Mouse (Mus musculus) hindbrain, embryonic 10.5 days (tissue): Measurements from ENCODE around the gene Dcaf10. TPM values are rescaled to one million over a fixed set of nuclear protein-coding genes. Genes with fewer than 3 reads are reported as not detected.
"Not testable (repeated sequence)": the region's sequence is repeated elsewhere in the genome, so short reads cannot be mapped to it uniquely, and the experiment has no call there.

ENCODE experiments used
- DNase-seq: peaks from one replicate; pipeline ENCODE4 v3.0.0-alpha.2; 2017; ENCODE audit warnings: low spot score
- H3K27ac ChIP-seq: fragments of 300-500 bp; sonication (generic); 2 replicates; pipeline ENCODE4 v1.5.1; 2016; ENCODE audit warnings: mild to moderate bottlenecking, moderate library complexity
- H3K27me3 ChIP-seq: fragments of 300-500 bp; sonication (generic); 2 replicates; pipeline ENCODE4 v1.6.1; 2016; ENCODE audit warnings: mild to moderate bottlenecking; ENCODE audit not compliant: poor library complexity, insufficient read depth, severe bottlenecking
- H3K36me3 ChIP-seq: fragments of 300-500 bp; sonication (generic); 2 replicates; pipeline ENCODE4 v1.6.1; 2016; ENCODE audit warnings: mild to moderate bottlenecking, moderate library complexity
- H3K4me1 ChIP-seq: fragments of 300-500 bp; sonication (generic); replicated peaks from 2 replicates; pipeline ENCODE4 v1.6.1; 2016; ENCODE audit warnings: mild to moderate bottlenecking
- H3K4me3 ChIP-seq: fragments of 300-500 bp; sonication (generic); 2 replicates; pipeline ENCODE4 v1.5.1; 2016; ENCODE audit warnings: mild to moderate bottlenecking, moderate library complexity
- H3K9me3 ChIP-seq: fragments of 300-500 bp; sonication (generic); 2 replicates; pipeline ENCODE4 v1.6.1; 2016; ENCODE audit warnings: mild to moderate bottlenecking, moderate library complexity
- WGBS: fragments of 180-500 bp; shearing (Covaris S2); methylation state at CpG from one replicate; pipeline ENCODE4 v1.1.7; 2016; 5-methylcytosine and 5-hydroxymethylcytosine counted together
- polyA plus RNA-seq: library from polyadenylated mRNA; unstranded; fragments of >200 nt; fragmentation: Nextera tagmentation; extraction: Ambion mirVana; gene quantifications from 2 replicates; pipeline ENCODE4 v1.2.1, GENCODE M21; 2016

Gene Dcaf10
- polyA plus RNA-seq, 1 experiment from 2014 or later, result 10.4 TPM

- Histone ChIP-seq H3K36me3 (peaks cover 71% of the 10 kb centered on the region), H3K27me3 (no peaks in the 10 kb centered on the region), H3K27ac (no peak overlapping the region), H3K4me1 (no peaks in the 10 kb centered on the region), H3K9me3 (no peaks in the 10 kb centered on the region), H3K4me3 (no peak overlapping the region)
- WGBS, result 85% methylated on average over 3 of the region's 3 CpGs
- no peak for DNase-seq
These were observed 29.4 kb downstream of the Dcaf10 start for GRCm38 (mm10) chr4:45371261-45371660.

- no peak for DNase-seq
- no peak overlapping the region for H3K27ac ChIP-seq
- H3K27me3 ChIP-seq, result no peaks in the 10 kb centered on the region
- no peaks in the 10 kb centered on the region for H3K4me1 ChIP-seq
- H3K9me3 ChIP-seq, result no peaks in the 10 kb centered on the region
- H3K36me3 ChIP-seq, result peaks cover 75% of the 10 kb centered on the region
- H3K4me3 ChIP-seq, result no peak overlapping the region
- WGBS, result 91% methylated on average over 5 of the region's 5 CpGs
These were observed 33.0 kb downstream of the Dcaf10 start for GRCm38 (mm10) chr4:45374879-45375278.

DNA sequence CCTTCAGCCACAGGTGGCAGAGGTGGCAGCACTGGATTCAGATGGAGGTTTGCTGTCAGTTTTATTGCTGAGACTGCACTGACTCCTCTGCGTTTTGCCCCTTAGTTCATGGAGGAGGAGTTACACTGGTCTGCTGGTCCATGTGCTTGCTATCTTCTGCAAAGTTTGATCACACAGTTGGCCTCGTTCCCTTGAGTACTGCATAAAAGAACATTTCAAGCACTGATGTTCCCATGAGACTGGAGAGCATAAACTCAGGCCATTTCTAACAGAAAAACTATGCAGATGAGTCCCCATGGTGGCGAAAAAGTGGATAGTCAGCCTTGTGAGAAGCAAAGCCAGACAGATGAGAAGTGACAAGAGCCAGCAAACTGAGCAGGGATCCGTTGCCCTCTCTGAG, 34.7 kb downstream of the Dcaf10 start:
- Histone ChIP-seq H3K27me3 (no peaks in the 10 kb centered on the region), H3K4me3 (no peak overlapping the region), H3K4me1 (no peaks in the 10 kb centered on the region), H3K36me3 (peaks cover 58% of the 10 kb centered on the region), H3K9me3 (no peaks in the 10 kb centered on the region), H3K27ac (no peak overlapping the region)
- DNase-seq, result no peak
- 89% methylated on average over 4 of the region's 4 CpGs for WGBS

- not testable (repeated sequence) for H3K4me3 ChIP-seq, H3K9me3 ChIP-seq, H3K27me3 ChIP-seq, H3K4me1 ChIP-seq, H3K27ac ChIP-seq, DNase-seq
- 92% methylated on average over 10 of the region's 10 CpGs for WGBS
- peaks cover 16% of the 10 kb centered on the region for H3K36me3 ChIP-seq
These were observed 39.1 kb downstream of the Dcaf10 start for GRCm38 (mm10) chr4:45380903-45381580.

GRCm38 (mm10) chr4:45382133-45382532, 40.2 kb downstream of the Dcaf10 start:
- not testable (repeated sequence) for H3K27ac ChIP-seq, H3K9me3 ChIP-seq, H3K4me1 ChIP-seq, H3K27me3 ChIP-seq, H3K4me3 ChIP-seq, DNase-seq, H3K36me3 ChIP-seq
- 80% methylated on average over 2 of the region's 2 CpGs for WGBS

- H3K27ac ChIP-seq, H3K4me1 ChIP-seq, H3K4me3 ChIP-seq, H3K9me3 ChIP-seq, DNase-seq, H3K27me3 ChIP-seq, H3K36me3 ChIP-seq: not testable (repeated sequence)
- 92% methylated on average over 5 of the region's 5 CpGs for WGBS
These were observed 45.4 kb downstream of the Dcaf10 start for GRCm38 (mm10) chr4:45387296-45387695.

- Histone ChIP-seq H3K27ac (no peak overlapping the region), H3K4me3 (no peak overlapping the region), H3K36me3 (peaks cover 21% of the 10 kb centered on the region), H3K4me1 (no peaks in the 10 kb centered on the region), H3K27me3 (no peaks in the 10 kb centered on the region), H3K9me3 (no peaks in the 10 kb centered on the region)
- no peak for DNase-seq
- 77% methylated on average over 4 of the region's 4 CpGs for whole genome bisulfite sequencing
These were observed 50.2 kb downstream of the Dcaf10 start for GRCm38 (mm10) chr4:45392099-45392498.

- H3K27me3 ChIP-seq, result no peaks in the 10 kb centered on the region
- no peaks in the 10 kb centered on the region for H3K9me3 ChIP-seq
- DNase-seq, result no peak
- H3K27ac ChIP-seq, result no peak overlapping the region
- no peak overlapping the region for H3K4me3 ChIP-seq
- no peaks in the 10 kb centered on the region for H3K4me1 ChIP-seq
- H3K36me3 ChIP-seq, result peaks cover 26% of the 10 kb centered on the region
- 80% methylated on average over 11 of the region's 11 CpGs for WGBS
These were observed 50.7 kb downstream of the Dcaf10 start for GRCm38 (mm10) chr4:45392572-45392971.

- WGBS, result 89% methylated on average over 8 of the region's 8 CpGs
These were observed 51.1 kb downstream of the Dcaf10 start for GRCm38 (mm10) chr4:45392994-45393393.

DNA sequence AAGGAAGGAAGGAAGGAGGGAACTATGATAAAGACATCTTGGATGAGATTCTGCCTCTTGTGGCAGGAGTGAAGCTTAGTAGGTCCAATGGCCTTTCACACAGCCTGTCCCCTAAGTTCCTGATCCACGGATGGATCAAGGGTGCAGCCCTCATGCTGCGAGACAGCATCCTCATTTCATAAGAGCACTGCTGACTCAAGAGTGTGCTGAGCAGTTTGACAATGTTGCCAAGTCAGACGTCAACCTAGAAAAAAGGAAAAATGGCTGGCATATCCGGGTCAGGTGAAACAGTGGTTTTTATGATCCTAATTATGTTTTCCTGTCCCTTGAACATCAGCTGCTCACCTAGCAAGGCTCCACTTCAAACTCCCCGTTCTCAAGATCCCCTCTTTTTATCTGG, 51.8 kb downstream of the Dcaf10 start:
- no peak for DNase-seq
- H3K4me1 ChIP-seq, result no peaks in the 10 kb centered on the region
- H3K27me3 ChIP-seq, result no peaks in the 10 kb centered on the region
- no peaks in the 10 kb centered on the region for H3K9me3 ChIP-seq
- H3K36me3 ChIP-seq, result peaks cover 37% of the 10 kb centered on the region
- H3K4me3 ChIP-seq, result no peak overlapping the region
- 86% methylated on average over 5 of the region's 5 CpGs for WGBS
- no peak overlapping the region for H3K27ac ChIP-seq

More at GRCm38 (mm10) chr4:45392994-45393393, 51.1 kb downstream of the Dcaf10 start:
- Histone ChIP-seq H3K27me3 (no peaks in the 10 kb centered on the region), H3K4me1 (no peaks in the 10 kb centered on the region), H3K36me3 (peaks cover 30% of the 10 kb centered on the region), H3K27ac (no peak overlapping the region), H3K9me3 (no peaks in the 10 kb centered on the region), H3K4me3 (no peak overlapping the region)
- no peak for DNase-seq

DNA sequence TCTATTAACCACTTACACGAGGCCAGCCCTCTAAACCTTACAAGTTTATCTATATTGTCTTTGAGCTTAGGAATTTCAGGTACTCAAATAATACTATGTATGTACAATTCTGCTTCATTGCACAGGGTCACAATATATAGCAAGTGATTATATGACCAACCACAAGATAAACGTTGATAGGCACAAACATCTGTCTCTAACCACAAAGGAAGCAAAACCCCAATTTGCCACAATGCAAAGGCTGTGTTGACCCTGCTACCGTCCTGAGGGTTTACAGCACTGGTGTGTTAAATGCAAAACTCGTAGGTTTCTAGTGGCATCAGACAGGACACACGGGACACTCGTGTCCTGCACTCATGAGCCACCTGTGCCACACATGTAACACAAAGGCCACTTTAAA, 54.3 kb downstream of the Dcaf10 start:
- not testable (repeated sequence) for H3K27me3 ChIP-seq, H3K9me3 ChIP-seq, H3K27ac ChIP-seq, H3K4me1 ChIP-seq, H3K4me3 ChIP-seq, DNase-seq
- WGBS, result 91% methylated on average over 6 of the region's 6 CpGs
- H3K36me3 ChIP-seq, result peaks cover 62% of the 10 kb centered on the region

- not testable (repeated sequence) for H3K4me3 ChIP-seq, DNase-seq, H3K4me1 ChIP-seq, H3K9me3 ChIP-seq, H3K27me3 ChIP-seq, H3K27ac ChIP-seq
- H3K36me3 ChIP-seq, result peaks cover 84% of the 10 kb centered on the region
- WGBS, result 86% methylated on average over 5 of the region's 5 CpGs
These were observed 56.4 kb downstream of the Dcaf10 start for GRCm38 (mm10) chr4:45398315-45398714.

DNA sequence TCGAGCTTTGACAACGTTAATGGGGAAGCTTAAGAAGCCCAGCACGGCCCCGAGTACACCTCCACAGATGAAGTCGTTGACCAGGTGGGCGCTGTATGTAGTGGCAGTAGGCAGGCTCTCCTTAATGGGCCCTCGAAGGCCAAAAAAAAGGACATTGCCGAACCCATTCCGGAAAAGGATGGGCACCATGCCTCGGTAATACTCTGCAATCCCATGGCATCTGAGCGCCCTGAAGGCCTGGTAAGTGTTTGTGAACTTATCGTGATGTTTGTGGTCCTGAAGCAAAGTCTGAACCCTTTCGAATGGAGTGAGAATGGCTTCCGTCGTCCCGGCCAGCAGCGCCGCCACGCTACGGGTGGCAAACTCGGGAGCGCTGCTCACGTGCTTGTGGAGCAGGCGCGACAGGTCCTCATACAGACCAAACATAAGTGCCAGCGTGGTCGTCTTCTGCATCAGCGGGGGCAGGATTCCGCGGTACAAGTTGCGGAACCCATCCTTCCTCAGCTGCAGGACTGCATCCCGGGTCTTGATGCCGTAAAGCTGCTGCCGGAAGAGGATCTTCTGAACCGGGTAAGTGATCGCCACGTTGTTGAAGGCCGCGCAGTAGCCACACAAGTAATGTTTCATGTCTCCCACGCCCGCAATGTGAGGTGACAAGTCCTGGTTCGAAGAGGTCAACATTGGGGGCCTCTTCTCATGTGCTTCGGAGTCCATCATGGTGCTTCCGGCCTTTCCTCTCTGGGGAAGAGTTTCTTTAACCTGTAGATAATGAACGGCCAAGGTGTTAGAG, 57.7 kb downstream of the Dcaf10 start:
- Histone ChIP-seq H3K4me3 (no peak overlapping the region), H3K27ac (no peak overlapping the region), H3K4me1 (no peaks in the 10 kb centered on the region), H3K36me3 (peaks cover 97% of the 10 kb centered on the region), H3K27me3 (no peaks in the 10 kb centered on the region), H3K9me3 (no peaks in the 10 kb centered on the region)
- DNase-seq, result no peak
- 96% methylated on average over 45 of the region's 45 CpGs for WGBS
